Mouse (Mus musculus) brain, embryonic 18.5 days (tissue): Measurements from ENCODE around the gene Ckap4.
"Not testable (repeated sequence)": the region's sequence is repeated elsewhere in the genome, so short reads cannot be mapped to it uniquely, and the experiment has no call there.

Source experiments
- DNase-seq: peaks from one replicate; pipeline ENCODE4 v3.0.0-alpha.2; 2012; ENCODE audit warnings: low read depth, low spot score

Gene Ckap4

DNA sequence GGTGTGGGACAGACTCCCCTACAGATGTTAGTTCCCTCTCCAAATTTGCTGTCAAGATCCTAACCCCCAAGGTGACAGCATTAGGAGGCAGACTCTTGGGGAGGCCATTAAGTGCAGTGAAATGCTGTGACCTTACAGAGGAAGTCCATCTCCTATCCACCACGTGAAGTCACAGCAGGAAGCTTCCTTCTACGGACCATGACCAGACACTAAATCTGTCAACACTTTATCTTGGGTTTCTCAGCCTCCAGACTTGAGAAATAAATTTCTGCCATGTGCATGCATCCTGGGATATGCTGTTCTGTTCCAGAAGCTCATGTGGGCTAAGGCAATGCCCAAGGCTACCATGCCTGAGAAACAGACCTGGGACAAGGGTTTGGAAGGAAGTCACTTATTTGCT, 35.0 kb downstream of the Ckap4 start:
- DNase-seq, result no peak

DNA sequence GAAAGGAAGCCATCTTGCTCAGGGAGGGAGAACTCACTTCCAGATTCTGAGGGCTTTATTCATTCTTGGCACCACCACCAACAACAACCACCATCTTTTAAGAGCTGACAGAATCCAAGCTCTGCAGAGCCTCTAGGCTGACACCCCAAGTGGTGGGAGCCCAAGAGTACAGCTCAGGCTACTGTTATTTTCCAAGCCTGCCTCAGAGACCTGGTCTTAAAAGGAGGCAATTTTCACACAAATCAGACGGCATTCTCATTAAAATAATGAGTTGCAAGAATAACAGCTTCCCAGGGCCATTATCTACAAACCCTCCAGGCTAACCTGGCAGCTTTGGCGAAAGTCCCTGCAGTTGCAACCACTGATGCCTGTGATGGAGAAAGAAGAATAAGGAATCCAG, 37.1 kb downstream of the Ckap4 start:
- DNase-seq, result no peak

DNA sequence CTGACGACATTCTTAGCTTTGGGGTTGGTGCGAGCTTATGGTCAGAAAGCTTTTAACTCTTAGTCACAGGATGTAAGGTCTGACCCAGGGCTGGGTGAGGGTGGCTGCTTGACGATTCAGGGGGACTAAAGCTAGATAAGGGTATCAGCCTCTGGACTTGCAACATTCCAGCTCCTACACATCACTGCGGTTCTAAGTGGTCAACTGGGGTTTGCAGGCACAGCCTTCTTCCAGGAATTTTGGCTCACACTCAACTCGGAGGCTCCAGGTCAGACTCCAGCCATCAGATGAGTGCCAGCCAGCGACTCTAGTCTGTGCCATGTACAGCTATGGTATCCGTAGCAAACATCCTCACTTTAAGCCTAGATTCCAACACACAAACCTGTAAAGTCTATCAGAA, 39.4 kb downstream of the Ckap4 start:
- no peak for DNase-seq

DNA sequence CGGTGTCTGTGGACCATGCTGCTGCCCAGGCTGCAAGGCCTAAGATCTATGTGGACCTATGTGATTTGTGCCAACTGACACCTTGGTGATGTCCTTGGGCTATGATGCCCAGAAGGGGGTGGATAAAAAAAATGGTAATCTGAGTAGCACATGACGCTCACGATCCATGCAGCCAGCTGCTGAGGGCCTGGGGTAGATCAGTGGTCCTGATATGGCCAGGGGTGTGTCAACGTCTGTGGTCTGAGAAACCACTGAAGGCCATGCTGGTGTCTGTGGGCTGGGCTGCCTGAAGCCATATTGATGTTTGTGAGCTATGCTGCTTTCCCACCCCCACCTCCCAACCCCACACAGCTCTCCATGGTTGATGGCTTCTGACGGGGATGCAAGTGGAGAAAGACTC, 43.7 kb downstream of the Ckap4 start:
- DNase-seq, result no peak

DNA sequence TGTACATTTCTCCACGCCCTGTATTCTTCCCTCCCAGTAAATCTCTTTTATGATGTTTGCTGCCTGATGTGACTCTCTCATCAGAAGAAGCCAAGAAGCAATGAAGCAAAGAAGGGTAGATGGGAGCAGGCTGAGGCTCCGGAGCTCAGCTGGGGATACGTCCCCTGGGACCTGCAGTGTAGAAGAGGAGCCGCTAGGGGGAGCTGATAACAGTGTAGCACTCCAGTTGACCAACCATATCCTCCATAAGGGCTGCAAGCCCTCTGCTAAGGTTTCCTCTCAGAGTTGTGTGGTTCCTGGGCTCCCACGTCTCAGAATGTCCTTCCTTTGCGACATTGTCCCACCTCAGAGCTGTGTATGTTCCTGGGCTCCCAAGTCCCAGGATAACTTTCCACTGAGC, 45.5 kb downstream of the Ckap4 start:
- no peak for DNase-seq

DNA sequence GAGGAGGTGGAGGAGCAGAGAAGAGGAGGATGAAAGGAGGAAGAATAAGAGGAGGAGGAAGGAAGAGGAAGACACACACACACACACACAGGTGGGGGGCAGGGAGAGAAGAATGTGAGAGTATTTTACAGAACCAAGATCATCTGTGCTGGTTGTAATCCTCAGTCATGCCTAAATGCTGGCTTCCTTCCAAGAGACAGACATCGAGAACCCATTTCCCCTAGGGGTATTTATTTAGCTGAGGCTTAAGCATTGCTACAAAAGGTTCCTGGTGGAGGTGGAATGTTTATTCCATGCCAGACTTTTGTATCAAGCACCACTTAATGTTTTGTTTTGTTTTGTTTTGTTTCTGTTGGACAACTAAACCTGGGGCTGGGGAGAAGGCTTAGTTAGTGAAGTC, 49.2 kb downstream of the Ckap4 start:
- no peak for DNase-seq

DNA sequence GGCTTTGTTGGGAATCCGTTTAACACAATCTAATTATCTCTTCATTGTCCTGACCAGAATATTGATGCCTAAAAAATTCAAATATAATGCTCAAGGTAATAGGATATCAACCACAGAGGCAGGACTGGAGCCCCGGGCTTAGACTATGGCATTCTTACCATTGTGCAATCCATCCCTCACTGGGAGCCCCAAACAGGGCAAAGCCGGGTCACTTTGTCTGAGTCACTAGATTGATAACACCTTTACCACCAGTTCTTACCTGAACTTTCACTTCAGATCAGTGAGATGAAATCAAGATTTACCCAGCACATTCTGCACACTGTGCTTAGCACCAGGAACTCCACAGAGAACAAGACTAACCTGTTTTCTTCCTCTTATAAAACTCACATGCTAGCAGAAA, 50.3 kb downstream of the Ckap4 start:
- DNase-seq, result no peak

DNA sequence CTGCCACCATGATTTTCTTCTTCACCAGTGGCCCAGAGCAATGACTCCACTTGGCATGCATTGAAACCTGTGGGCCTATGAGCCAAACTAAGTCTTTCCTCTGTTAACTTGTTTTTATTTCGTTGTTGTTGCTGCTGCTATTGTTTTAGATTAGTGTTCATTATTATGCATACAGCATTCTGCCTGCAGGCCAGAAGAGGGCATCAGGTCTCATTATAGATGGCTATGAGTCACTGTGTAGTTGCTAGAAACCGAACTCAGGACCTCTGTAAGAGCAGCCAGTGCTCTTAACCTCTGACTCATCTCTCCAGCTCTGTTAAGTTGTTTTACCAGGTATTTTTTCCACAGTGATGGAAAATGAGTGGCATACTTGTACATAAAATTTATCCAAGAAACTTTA, 50.8 kb downstream of the Ckap4 start:
- no peak for DNase-seq

DNA sequence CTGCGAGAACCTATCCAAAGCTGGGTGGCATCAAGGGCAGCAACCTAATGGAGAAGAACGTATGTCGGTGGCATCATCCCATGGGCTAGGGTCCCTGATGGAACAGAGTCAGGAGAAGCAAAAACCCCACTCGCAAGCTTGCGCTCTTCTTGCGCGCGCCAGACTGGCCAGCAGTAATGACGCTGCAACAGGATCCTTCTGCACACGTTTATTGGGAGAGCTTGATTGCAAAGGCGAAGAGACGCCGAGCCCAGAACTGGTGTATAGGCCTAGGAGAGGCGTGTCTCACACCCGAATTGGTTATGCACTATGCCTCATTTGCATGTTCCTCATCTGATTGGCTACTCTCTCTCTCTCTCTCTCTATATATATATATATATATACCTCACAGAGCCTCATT, 51.4 kb downstream of the Ckap4 start:
- not testable (repeated sequence) for DNase-seq

DNA sequence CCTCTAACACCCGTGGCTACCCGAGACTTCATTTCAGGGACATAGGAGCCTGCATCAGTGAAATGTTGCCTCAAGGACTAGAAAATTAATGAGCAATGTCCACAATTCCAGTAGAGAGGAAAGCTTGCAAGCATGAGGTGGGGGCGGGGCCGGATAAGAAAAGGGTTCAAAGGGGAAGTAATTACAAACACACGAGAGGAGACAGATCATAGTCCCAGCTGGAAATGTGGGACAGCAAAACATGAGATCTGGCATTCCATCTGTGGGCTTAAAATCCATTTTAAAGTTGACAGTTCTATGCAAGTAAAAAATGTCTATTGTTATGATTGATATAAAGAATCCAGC, 52.6 kb downstream of the Ckap4 start:
- no peak for DNase-seq

DNA sequence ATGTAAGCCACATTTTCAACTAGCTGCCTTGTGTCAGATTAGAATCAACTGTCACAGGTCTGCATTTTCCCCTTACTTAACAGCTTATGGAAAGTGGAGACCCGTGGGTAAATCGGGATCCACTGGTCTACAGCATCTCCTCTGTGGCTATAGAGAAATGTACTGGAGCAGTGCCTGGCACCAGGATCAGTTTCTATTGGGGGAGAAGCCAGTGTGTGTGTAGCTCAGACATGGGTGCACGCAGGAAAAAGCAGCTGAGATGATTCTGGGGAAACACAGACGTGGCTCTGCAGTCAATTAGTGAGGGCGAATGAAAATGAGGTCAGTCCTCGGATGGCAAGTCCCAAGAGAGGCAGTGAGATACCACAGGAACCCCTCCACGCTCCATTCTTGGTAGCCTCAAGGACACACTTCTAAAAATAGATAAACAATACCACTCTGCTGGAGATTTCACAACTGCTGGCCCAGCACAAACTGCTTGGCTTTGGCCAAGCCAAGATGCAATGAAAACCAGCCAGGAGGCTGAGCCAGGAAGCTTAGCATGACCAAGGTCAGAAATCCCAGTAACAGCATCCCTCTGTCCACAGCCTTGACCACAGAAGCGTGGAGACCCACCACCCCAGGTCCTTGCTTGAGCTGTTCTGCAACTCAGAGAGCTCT, 53.1 kb downstream of the Ckap4 start:
- no peak for DNase-seq

DNA sequence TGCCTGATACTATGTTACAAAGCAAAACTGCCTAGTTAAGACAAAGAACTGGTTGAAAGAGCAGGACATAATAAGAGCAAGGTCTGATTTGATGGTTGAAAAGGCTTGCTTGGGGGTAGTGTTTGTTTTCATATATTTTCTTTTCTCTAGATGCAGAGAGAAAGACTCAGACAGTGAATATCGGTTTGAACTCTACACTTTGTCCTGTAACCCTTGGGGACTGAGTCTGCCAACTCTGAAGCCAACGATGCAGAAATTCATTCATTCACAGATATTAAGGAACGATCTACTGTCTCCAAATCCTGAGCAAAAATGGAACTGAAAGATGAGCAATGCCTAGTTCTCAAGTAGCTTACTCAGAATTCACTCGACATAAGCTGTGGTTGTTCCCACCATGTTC, 53.7 kb downstream of the Ckap4 start:
- no peak for DNase-seq

DNA sequence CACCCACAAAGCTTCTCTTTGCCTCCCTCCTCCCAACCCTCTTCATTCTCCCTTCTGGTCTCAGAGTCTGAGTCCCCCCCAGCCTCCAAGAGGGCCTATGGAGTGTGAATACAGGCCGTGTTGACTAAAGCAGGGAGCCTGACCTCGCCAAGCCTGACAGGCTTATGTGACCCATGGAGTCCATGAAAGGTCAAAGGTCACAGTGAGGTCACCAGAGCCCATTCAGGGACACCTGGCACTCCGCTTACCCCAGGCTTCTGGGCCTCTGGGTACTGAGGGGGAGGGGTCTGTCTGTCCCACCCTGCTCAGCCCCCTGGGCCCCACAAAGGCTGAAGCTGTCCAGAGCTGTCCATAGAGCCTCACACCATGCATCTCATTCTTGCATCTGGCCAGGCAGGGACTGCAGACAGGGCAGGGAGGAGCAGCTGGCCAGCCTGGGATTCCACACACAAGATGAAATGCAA, 56.2 kb downstream of the Ckap4 start:
- DNase-seq, result no peak

DNA sequence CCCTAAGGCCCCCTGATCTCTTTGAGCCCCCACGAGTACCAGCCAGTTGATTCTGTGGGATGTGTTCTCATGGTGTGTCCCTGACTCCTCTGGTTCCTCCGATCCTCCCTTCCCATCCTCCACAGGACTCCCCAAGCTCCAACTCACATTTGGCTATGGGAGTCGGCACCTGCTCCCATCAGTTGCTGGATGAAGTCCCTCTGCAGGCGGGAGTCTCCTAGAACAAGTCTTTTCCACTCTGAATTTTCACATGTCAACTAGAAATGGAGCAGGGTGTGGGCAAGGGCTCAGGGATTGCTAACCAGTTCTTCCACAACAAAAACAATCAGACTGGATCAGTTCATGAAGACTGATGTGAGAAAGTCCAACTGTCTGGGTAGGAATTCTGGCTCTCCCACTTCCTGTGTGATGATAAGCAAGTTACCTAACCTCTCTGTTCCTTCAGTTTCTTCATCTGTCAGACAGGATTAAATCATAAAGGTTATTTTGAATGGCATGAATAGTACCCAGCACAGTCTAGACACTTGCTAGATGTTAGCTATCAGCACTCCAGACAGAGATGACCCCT, 56.7 kb downstream of the Ckap4 start:
- DNase-seq, result no peak
